Mouse (Mus musculus): ENCODE results near the gene Trim80. TPM values are rescaled to one million over a fixed set of nuclear protein-coding genes. Genes with fewer than 3 reads are reported as not detected.

Trim80 gene
- total and polyA plus RNA-seq, 2 experiments from 2014 or later: 0.26 TPM; not detected in 1

- H3K36me3 ChIP-seq (replicated peaks; ENCODE audit: control insufficient read depth, insufficient read depth, low read length): no peaks in the 10 kb centered on the region
- ATAC-seq (ENCODE audit: insufficient read depth, low read depth) (no peak), DNase-seq (ENCODE audit: low spot score) (no peak)
- no peak for TF ChIP-seq CTCF (IDR thresholded peaks at IDR 0.05; ENCODE audit: low read depth)
- TF ChIP-seq EP300 (IDR thresholded peaks at IDR 0.05; ENCODE audit: low read depth): no peak
- no peaks in the 10 kb centered on the region for H3K9me3 ChIP-seq (replicated peaks; ENCODE audit: control insufficient read depth, low read length)
- no peak overlapping the region for H3K9ac ChIP-seq (replicated peaks; ENCODE audit: low read depth, low read length)
- H3K27me3 ChIP-seq (ENCODE audit: control insufficient read depth, insufficient read depth, low read length): no peaks in the 10 kb centered on the region
- H3K4me2 ChIP-seq (ENCODE audit: low read depth, low read length): no peak overlapping the region
- 79% methylated on average over 5 of the region's 5 CpGs for WGBS
- H3K27ac ChIP-seq (ENCODE audit: low read depth): no peak overlapping the region
- no peak overlapping the region for H3K4me3 ChIP-seq (ENCODE audit: low read depth, low read length)
- peaks cover 5% of the 10 kb centered on the region; the same call in 1 of the 2 replicates for H3K4me1 ChIP-seq (ENCODE audit: control insufficient read depth, insufficient read depth)
These were observed 15.8 kb downstream of the Trim80 start for GRCm38 (mm10) chr11:115456182-115456581.

DNA sequence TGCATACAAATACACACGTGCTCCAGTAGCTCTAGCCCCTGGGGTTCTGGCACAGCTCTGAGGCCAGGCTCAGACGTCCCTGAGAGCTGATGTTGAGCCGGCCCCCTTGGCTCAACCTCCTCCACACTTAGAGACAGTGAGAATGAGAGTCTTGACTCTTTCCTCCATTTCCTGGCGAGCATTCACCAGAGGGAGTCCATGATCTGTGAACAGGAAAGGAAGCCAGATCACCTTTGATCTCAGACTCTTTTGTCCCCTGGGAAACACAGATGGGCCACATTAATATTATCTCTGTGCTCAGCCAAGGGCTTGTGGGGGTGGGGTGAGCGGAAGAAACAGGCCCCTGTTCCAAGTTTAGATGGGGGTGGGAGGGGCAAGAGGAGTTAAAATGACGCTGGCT, 17.1 kb downstream of the Trim80 start:
- 22% methylated on average over 6 of the region's 6 CpGs for WGBS
- peaks cover 5% of the 10 kb centered on the region; the same call in 1 of the 2 replicates for H3K4me1 ChIP-seq (ENCODE audit: control insufficient read depth, insufficient read depth)

GRCm38 (mm10) chr11:115460976-115461375, 20.6 kb downstream of the Trim80 start:
- H3K27ac ChIP-seq (ENCODE audit: low read depth): no peak overlapping the region
- 31% methylated on average over 8 of the region's 8 CpGs for WGBS
- H3K4me1 ChIP-seq (ENCODE audit: control insufficient read depth, insufficient read depth): peaks cover 5% of the 10 kb centered on the region; the same call in 1 of the 2 replicates
- no peaks in the 10 kb centered on the region for H3K9me3 ChIP-seq (replicated peaks; ENCODE audit: control insufficient read depth, low read length)
- H3K36me3 ChIP-seq (replicated peaks; ENCODE audit: control insufficient read depth, insufficient read depth, low read length): no peaks in the 10 kb centered on the region
- DNase-seq (ENCODE audit: low spot score): no peak
- H3K4me2 ChIP-seq (ENCODE audit: low read depth, low read length): no peak overlapping the region
- no peak overlapping the region for H3K4me3 ChIP-seq (ENCODE audit: low read depth, low read length)
- no peaks in the 10 kb centered on the region for H3K27me3 ChIP-seq (ENCODE audit: control insufficient read depth, insufficient read depth, low read length)
- TF ChIP-seq CTCF (IDR thresholded peaks at IDR 0.05; ENCODE audit: low read depth) (no peak), EP300 (IDR thresholded peaks at IDR 0.05; ENCODE audit: low read depth) (no peak)
- ATAC-seq (ENCODE audit: insufficient read depth, low read depth): no peak
- H3K9ac ChIP-seq (replicated peaks; ENCODE audit: low read depth, low read length): no peak overlapping the region

More for the DNA sequence above, 17.1 kb downstream of the Trim80 start:
- no peak overlapping the region for H3K4me2 ChIP-seq (ENCODE audit: low read depth, low read length)
- H3K4me3 ChIP-seq (ENCODE audit: low read depth, low read length): no peak overlapping the region
- no peak overlapping the region for H3K27ac ChIP-seq (ENCODE audit: low read depth)
- no peaks in the 10 kb centered on the region for H3K36me3 ChIP-seq (replicated peaks; ENCODE audit: control insufficient read depth, insufficient read depth, low read length)
- H3K9me3 ChIP-seq (replicated peaks; ENCODE audit: control insufficient read depth, low read length): no peaks in the 10 kb centered on the region
- H3K9ac ChIP-seq (replicated peaks; ENCODE audit: low read depth, low read length): no peak overlapping the region
- TF ChIP-seq CTCF (IDR thresholded peaks at IDR 0.05; ENCODE audit: low read depth): no peak
- no peak for TF ChIP-seq EP300 (IDR thresholded peaks at IDR 0.05; ENCODE audit: low read depth)
- no peaks in the 10 kb centered on the region for H3K27me3 ChIP-seq (ENCODE audit: control insufficient read depth, insufficient read depth, low read length)
- no peak for DNase-seq (ENCODE audit: low spot score)
- ATAC-seq (ENCODE audit: insufficient read depth, low read depth): no peak

DNA sequence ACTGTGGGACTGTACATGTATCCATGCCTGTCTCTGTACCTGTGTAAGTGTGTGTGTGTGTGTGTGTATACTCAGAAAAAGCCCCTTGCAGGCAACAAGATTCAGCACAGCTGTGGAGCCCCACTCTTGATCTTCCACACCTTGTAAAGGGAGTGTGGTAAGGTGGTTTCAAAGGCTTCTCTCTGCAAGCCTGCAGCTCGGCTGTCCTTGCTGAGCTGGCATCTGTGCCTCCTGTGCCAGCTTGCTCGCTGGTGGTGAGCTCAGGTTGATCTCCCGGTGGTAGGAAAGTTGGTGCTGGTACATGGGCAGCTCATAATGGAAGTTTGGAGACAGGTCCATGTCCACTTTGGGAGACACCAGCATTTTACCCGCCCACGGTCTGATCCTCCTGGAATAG, 21.5 kb downstream of the Trim80 start:
- Histone ChIP-seq H3K4me2 (ENCODE audit: low read depth, low read length) (peak overlapping the region; percentile 25; the same call in 1 of the 2 replicates), H3K36me3 (replicated peaks; ENCODE audit: control insufficient read depth, insufficient read depth, low read length) (no peaks in the 10 kb centered on the region), H3K4me3 (ENCODE audit: low read depth, low read length) (no peak overlapping the region; the same call in 1 of the 2 replicates), H3K9me3 (replicated peaks; ENCODE audit: control insufficient read depth, low read length) (no peaks in the 10 kb centered on the region), H3K4me1 (ENCODE audit: control insufficient read depth, insufficient read depth) (peaks cover 5% of the 10 kb centered on the region; the same call in 1 of the 2 replicates), H3K27me3 (ENCODE audit: control insufficient read depth, insufficient read depth, low read length) (no peaks in the 10 kb centered on the region), H3K9ac (replicated peaks; ENCODE audit: low read depth, low read length) (no peak overlapping the region), H3K27ac (ENCODE audit: low read depth) (no peak overlapping the region)
- ATAC-seq (ENCODE audit: insufficient read depth, low read depth) (no peak), DNase-seq (ENCODE audit: low spot score) (no peak)
- TF ChIP-seq EP300 (IDR thresholded peaks at IDR 0.05; ENCODE audit: low read depth) (no peak), CTCF (IDR thresholded peaks at IDR 0.05; ENCODE audit: low read depth) (no peak)
- WGBS: 70% methylated on average over 5 of the region's 5 CpGs

DNA sequence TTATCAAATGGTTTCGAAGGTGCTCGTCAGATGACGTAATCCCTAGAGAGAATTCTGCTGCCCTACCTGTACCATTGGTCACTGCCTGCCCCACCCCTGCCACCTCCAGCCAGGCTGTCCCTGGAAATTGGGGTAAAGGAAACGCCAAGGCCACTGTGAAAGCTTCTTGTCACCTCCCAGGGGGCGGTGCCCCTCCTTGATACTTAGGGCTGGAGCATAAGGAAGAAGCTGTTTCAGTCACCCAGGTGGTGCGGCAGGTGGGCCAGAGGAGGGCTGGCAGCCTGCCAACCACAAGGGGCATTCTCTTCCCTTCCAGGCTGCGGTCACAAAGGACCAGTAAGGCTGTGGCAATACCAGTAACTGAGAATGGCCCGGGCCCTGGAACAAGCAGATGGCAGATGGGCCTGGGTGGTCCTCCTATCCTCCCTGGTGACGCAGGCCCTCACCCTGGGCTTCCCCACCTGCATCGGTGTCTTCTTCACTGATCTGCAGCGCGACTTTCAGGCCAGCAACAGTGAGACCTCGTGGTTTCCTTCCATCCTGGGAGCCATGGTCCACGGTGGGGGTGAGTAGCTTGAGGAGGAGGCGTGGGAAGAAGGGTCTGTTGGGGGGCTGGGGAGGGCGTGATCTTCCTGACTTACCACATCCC, 22.0 kb downstream of the Trim80 start, which contains the start of gene Slc16a5:
TSS of gene Slc16a5 (plus strand) at position 232 of the 649 bp plus-strand sequence.
- WGBS: 82% methylated on average over 16 of the region's 16 CpGs
- H3K4me2 ChIP-seq (ENCODE audit: low read depth, low read length): peak within 1 kb of the TSS; percentile 25; the same call in 1 of the 2 replicates
- peak within 1 kb of the TSS; percentile 23; the same call in 1 of the 2 replicates for H3K4me3 ChIP-seq (ENCODE audit: low read depth, low read length)
- H3K9me3 ChIP-seq (replicated peaks; ENCODE audit: control insufficient read depth, low read length): no peaks in the 10 kb centered on the region
- H3K4me1 ChIP-seq (ENCODE audit: control insufficient read depth, insufficient read depth): peaks cover 4% of the 10 kb centered on the region; the same call in 1 of the 2 replicates
- no peak for ATAC-seq (ENCODE audit: insufficient read depth, low read depth)
- no peaks in the 10 kb centered on the region for H3K27me3 ChIP-seq (ENCODE audit: control insufficient read depth, insufficient read depth, low read length)
- no peaks in the 10 kb centered on the region for H3K36me3 ChIP-seq (replicated peaks; ENCODE audit: control insufficient read depth, insufficient read depth, low read length)
- TF ChIP-seq CTCF (IDR thresholded peaks at IDR 0.05; ENCODE audit: low read depth): no peak
- no peak for TF ChIP-seq EP300 (IDR thresholded peaks at IDR 0.05; ENCODE audit: low read depth)
- no peak for DNase-seq (ENCODE audit: low spot score)
- no peak within 1 kb of the TSS for H3K9ac ChIP-seq (replicated peaks; ENCODE audit: low read depth, low read length)
- H3K27ac ChIP-seq (ENCODE audit: low read depth): peak within 1 kb of the TSS; percentile 18; the same call in 1 of the 2 replicates

Data from heart, postnatal 0 days (tissue).